Mouse (Mus musculus) hindbrain, postnatal 0 days (tissue): Measurements from ENCODE around the gene Cxcl14. TPM values are rescaled to one million over a fixed set of nuclear protein-coding genes. Genes with fewer than 3 reads are reported as not detected.

ENCODE experiments used
- ATAC-seq: fragments of 200-750 bp; cut with Nextera tagmentation; 2 replicates; pipeline ENCODE4 v1.8.0; 2017; ENCODE audit warnings: mild to moderate bottlenecking, moderate TSS enrichment, moderate library complexity
- DNase-seq: peaks from one replicate; pipeline ENCODE4 v3.0.0-alpha.2; 2015; ENCODE audit warnings: low spot score
- H3K27ac ChIP-seq: fragments of 300-500 bp; sonication (generic); 2 replicates; pipeline ENCODE4 v1.5.1; 2014; ENCODE audit warnings: mild to moderate bottlenecking
- H3K27me3 ChIP-seq: fragments of 300-500 bp; sonication (generic); 2 replicates; pipeline ENCODE4 v1.6.1; 2014; ENCODE audit warnings: low read length, mixed read lengths; ENCODE audit not compliant: insufficient read depth
- H3K36me3 ChIP-seq: fragments of 300-500 bp; sonication (generic); 2 replicates; pipeline ENCODE4 v1.6.1; 2014; ENCODE audit warnings: low read length, mixed read lengths; ENCODE audit not compliant: insufficient read depth
- H3K4me1 ChIP-seq: fragments of 300-500 bp; sonication (generic); 2 replicates; pipeline ENCODE4 v1.6.1; 2014; ENCODE audit warnings: antibody characterized with exemption, low read length, mixed read lengths; ENCODE audit not compliant: insufficient read depth
- H3K4me2 ChIP-seq: fragments of 300-500 bp; sonication (generic); 2 replicates; pipeline ENCODE4 v1.6.1; 2014; ENCODE audit warnings: low read depth, mild to moderate bottlenecking, low read length, moderate library complexity, mixed read lengths
- H3K4me3 ChIP-seq: fragments of 300-500 bp; sonication (generic); 2 replicates; pipeline ENCODE4 v1.5.1; 2014; ENCODE audit warnings: low read length
- H3K9ac ChIP-seq: fragments of 300-500 bp; sonication (generic); replicated peaks from 2 replicates; pipeline ENCODE4 v1.6.1; 2014; ENCODE audit warnings: mild to moderate bottlenecking, low read length, moderate library complexity, mixed read lengths
- H3K9me3 ChIP-seq: fragments of 300-500 bp; sonication (generic); 2 replicates; pipeline ENCODE4 v1.6.1; 2016; ENCODE audit warnings: low read length, mixed read lengths
- CTCF ChIP-seq: IDR thresholded peaks from 2 replicates; pipeline ENCODE4 v1.5.1; 2016; ENCODE audit warnings: antibody characterized with exemption, control low read depth, low read depth
- WGBS: fragments of 180-500 bp; shearing (Covaris S2); extraction: QIAGEN DNeasy Blood & Tissue Kit; methylation state at CpG from one replicate; pipeline ENCODE4 v1.1.7; 2014; 5-methylcytosine and 5-hydroxymethylcytosine counted together
- polyA plus RNA-seq: library from polyadenylated mRNA; unstranded; fragments of >200 nt; fragmentation: Nextera tagmentation; extraction: Ambion mirVana; gene quantifications from 2 replicates; pipeline ENCODE4 v1.2.1, GENCODE M21; 2015
- total RNA-seq: library from RNA; depleted of rRNA; stranded (reverse); fragments of >200 nt; gene quantifications from 2 replicates; pipeline ENCODE4 v1.2.3, GENCODE M21; 2014

Cxcl14 gene
- total and polyA plus RNA-seq, 2 experiments from 2014 or later = 17.5 to 19.9 TPM

DNA sequence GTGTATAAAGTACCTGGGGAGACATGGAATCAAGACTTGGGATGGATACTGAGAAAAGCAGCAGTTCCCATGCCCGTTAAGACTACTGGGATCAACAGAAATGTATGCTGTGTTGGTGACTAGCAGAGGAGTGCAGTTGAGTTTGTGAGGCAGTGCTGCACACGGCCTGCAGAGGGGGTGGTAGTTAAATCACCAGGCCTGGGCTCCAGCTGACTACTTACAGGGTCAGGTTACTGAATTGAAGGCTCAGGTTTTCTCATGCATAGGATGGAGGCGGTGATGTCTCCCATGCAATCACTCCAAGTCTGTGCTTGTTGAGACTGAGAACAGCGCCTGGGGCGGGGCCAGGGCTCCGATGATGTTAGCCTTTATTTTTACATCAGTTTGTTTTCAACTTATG, 31.4 kb upstream of the Cxcl14 start:
- WGBS = 39% methylated on average over 6 of the region's 6 CpGs
- H3K9me3 ChIP-seq = no peaks in the 10 kb centered on the region
- H3K36me3 ChIP-seq = no peaks in the 10 kb centered on the region
- no peak for ATAC-seq
- no peak overlapping the region for H3K4me2 ChIP-seq
- H3K9ac ChIP-seq = no peak overlapping the region
- peak; percentile 36 for DNase-seq
- no peak overlapping the region for H3K27ac ChIP-seq
- H3K4me3 ChIP-seq = no peak overlapping the region
- peak; percentile 41; the same call in 1 of the 2 replicates for TF ChIP-seq CTCF
- no peaks in the 10 kb centered on the region for H3K27me3 ChIP-seq
- no peaks in the 10 kb centered on the region for H3K4me1 ChIP-seq

DNA sequence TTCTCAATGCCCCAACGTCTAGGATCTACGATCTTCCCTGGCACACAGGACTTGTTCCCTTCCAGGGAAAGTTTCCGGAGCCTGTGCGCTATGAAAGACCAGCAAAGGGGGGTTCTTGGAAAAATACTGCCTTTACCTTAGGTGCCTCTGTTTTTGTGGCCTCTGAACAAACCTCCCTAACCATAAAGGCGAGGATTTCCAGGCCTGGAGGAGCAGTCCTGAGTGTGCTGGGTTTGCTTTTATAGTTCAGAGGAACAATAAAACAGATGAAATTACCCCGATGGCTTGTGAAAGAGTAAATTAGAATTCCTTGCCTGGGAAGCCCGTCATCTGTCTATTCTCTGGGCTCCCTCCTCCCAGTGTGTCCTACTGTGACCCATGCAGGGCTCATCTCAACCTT, 25.3 kb upstream of the Cxcl14 start:
- H3K4me3 ChIP-seq = no peak overlapping the region
- no peaks in the 10 kb centered on the region for H3K27me3 ChIP-seq
- no peak overlapping the region for H3K9ac ChIP-seq
- no peaks in the 10 kb centered on the region for H3K36me3 ChIP-seq
- no peak overlapping the region for H3K27ac ChIP-seq
- no peak for TF ChIP-seq CTCF
- DNase-seq (no peak), ATAC-seq (no peak)
- 58% methylated on average over 7 of the region's 7 CpGs for WGBS
- no peaks in the 10 kb centered on the region for H3K9me3 ChIP-seq
- no peaks in the 10 kb centered on the region for H3K4me1 ChIP-seq
- H3K4me2 ChIP-seq = no peak overlapping the region

DNA sequence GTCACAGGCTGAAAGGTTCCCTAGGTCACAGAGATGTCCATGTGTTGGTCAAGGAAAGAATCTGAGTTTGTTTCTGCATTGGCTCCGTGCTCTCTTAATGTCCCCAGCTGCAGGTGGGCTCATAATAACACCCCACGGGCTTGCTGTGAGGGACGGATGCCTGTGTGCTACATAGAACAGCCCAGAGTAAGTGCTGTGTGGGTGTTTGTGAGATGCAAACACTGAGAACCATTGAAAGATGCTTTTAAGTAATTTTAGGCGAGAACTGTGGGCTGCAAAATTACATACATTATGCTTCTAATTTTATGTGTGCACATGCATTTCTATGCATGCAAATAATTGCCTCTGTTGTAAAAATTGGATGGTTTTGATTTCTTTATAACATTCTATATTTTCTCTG, 20.6 kb upstream of the Cxcl14 start:
- no peak overlapping the region for H3K4me3 ChIP-seq
- no peak for ATAC-seq
- no peak for DNase-seq
- H3K9ac ChIP-seq = no peak overlapping the region
- no peak overlapping the region for H3K4me2 ChIP-seq
- 69% methylated on average over 4 of the region's 4 CpGs for WGBS
- no peaks in the 10 kb centered on the region for H3K36me3 ChIP-seq
- TF ChIP-seq CTCF = no peak
- H3K9me3 ChIP-seq = no peaks in the 10 kb centered on the region
- H3K4me1 ChIP-seq = no peaks in the 10 kb centered on the region
- no peaks in the 10 kb centered on the region for H3K27me3 ChIP-seq
- no peak overlapping the region for H3K27ac ChIP-seq

- H3K9ac ChIP-seq = no peak overlapping the region
- H3K4me3 ChIP-seq = no peak overlapping the region
- ATAC-seq (peak; percentile 66; the same call in 1 of the 2 replicates), DNase-seq (no peak)
- WGBS = 25% methylated on average over 3 of the region's 3 CpGs
- H3K27me3 ChIP-seq = no peaks in the 10 kb centered on the region
- no peaks in the 10 kb centered on the region for H3K4me1 ChIP-seq
- no peaks in the 10 kb centered on the region for H3K9me3 ChIP-seq
- H3K4me2 ChIP-seq = no peak overlapping the region
- no peaks in the 10 kb centered on the region for H3K36me3 ChIP-seq
- no peak for TF ChIP-seq CTCF
- no peak overlapping the region for H3K27ac ChIP-seq
Observed at GRCm38 (mm10) chr13:56315201-56315600, 18.9 kb upstream of the Cxcl14 start.

DNA sequence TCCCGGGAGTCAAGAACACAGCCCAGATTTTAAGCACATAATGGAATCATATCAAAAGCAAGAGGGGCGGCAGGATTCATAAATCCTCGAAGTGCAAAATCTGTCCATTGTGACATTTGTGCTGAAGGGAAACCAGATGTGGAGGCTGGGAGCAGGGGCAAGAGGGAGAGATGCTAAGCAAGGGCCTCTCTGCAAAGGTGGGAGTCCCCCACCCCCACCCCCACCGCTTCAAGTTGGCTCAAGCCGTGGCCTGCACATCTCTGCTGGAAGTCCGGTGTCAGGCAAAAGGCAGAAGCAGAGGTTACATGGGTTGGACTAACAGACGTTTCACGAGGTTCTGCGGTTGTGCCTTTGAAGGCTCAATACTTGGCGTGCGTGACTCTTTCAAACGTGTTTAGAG, 8.7 kb upstream of the Cxcl14 start:
- no peak for DNase-seq
- WGBS = 62% methylated on average over 12 of the region's 12 CpGs
- ATAC-seq = no peak
- Histone ChIP-seq H3K27me3 (no peaks in the 10 kb centered on the region), H3K9me3 (no peaks in the 10 kb centered on the region), H3K9ac (no peak overlapping the region), H3K36me3 (no peaks in the 10 kb centered on the region), H3K4me1 (no peaks in the 10 kb centered on the region), H3K27ac (no peak overlapping the region), H3K4me2 (no peak overlapping the region), H3K4me3 (no peak overlapping the region)
- TF ChIP-seq CTCF = no peak

GRCm38 (mm10) chr13:56304453-56304852, 8.1 kb upstream of the Cxcl14 start:
- no peak overlapping the region for H3K27ac ChIP-seq
- H3K9ac ChIP-seq = no peak overlapping the region
- no peak overlapping the region for H3K4me2 ChIP-seq
- H3K4me3 ChIP-seq = no peak overlapping the region
- H3K4me1 ChIP-seq = no peaks in the 10 kb centered on the region
- no peak for TF ChIP-seq CTCF
- 73% methylated on average over 4 of the region's 4 CpGs for WGBS
- DNase-seq (no peak), ATAC-seq (no peak)
- H3K36me3 ChIP-seq = no peaks in the 10 kb centered on the region
- no peaks in the 10 kb centered on the region for H3K9me3 ChIP-seq
- H3K27me3 ChIP-seq = no peaks in the 10 kb centered on the region

DNA sequence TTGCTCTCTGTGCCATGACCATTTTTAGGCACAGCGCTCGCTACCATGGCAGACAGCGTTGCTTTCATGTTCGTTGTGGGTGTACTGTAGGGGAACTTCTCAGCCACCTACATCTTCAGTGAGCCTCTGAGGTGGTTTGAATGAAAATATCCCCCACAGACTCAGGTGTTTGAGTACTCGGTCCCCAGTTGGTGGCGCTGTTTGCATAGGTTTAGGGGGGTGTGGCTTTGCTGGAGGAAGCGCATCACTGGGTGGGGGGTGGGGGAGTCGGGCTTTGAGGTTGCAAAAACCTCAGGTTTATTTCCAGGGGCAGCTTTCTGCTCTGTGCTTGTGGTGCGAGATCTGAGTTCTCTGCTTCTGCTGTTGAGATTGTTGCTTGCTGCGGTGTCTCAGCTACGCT, 3.0 kb upstream of the Cxcl14 start:
- no peak overlapping the region for H3K9ac ChIP-seq
- no peak overlapping the region for H3K4me3 ChIP-seq
- H3K4me1 ChIP-seq = peaks cover 11% of the 10 kb centered on the region; the same call in 1 of the 2 replicates
- TF ChIP-seq CTCF = no peak; the same call in none of the 2 replicates
- no peak overlapping the region for H3K4me2 ChIP-seq
- no peak for DNase-seq
- no peaks in the 10 kb centered on the region for H3K9me3 ChIP-seq
- peaks cover 21% of the 10 kb centered on the region for H3K27me3 ChIP-seq
- ATAC-seq = no peak
- WGBS = 94% methylated on average over 11 of the region's 11 CpGs
- H3K36me3 ChIP-seq = no peaks in the 10 kb centered on the region
- no peak overlapping the region for H3K27ac ChIP-seq
